Mouse (Mus musculus): ENCODE measurements around the gene Gspt1. TPM values are rescaled to one million over a fixed set of nuclear protein-coding genes. Genes with fewer than 3 reads are reported as not detected.
A peak's percentile ranks its signal among the peaks of the same experiment; 100 is the strongest.

Gene Gspt1
- polyA plus RNA-seq, 1 experiment from 2014 or later, result 44.6 TPM

DNA sequence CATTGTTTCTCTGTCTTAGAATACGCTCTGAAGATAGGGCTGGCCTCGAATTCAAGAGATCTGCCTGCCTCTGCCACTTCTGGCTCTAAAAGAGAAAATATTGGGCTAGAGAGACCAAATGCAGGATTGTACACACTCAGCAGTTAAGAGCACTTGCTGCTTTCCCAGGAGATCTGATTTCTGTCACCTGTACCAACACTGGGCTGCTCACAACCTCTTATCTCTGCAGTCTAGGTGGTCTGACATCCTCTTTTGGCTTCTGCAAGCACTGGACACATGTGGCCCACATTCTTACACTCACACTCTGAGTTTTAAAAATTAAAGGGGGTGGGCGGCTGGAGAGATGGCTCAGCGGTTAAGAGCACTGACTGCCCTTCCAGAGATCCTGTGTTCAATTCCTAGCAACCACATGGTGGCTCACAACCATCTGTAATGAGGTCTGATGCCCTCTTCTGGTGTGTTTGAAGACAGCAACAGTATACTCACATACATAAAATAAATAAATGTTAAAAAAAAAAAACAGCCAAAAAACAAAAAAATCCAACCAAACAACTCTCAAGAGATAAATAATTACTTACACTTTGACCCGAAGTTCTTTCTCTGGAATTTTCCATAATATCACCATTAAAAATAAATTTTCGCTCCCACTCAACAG is 52.3 kb downstream of the Gspt1 start:
- Histone ChIP-seq H3K4me2 (replicated peaks; ENCODE audit: low read depth) (peak overlapping the region; percentile 88), H3K4me3 (ENCODE audit: low read depth, low read length) (peak overlapping the region; percentile 68), H3K9me3 (ENCODE audit: control insufficient read depth, low read length) (no peaks in the 10 kb centered on the region), H3K27me3 (ENCODE audit: control insufficient read depth, insufficient read depth, low read length) (no peaks in the 10 kb centered on the region), H3K27ac (replicated peaks) (no peak overlapping the region), H3K36me3 (ENCODE audit: control insufficient read depth, insufficient read depth, low read length) (peaks cover 9% of the 10 kb centered on the region), H3K9ac (ENCODE audit: low read length) (no peak overlapping the region), H3K4me1 (replicated peaks; ENCODE audit: control insufficient read depth, insufficient read depth) (no peaks in the 10 kb centered on the region)
- no peak for DNase-seq (ENCODE audit: low spot score)
- no peak for TF ChIP-seq EP300 (optimal IDR thresholded peaks at IDR 0.05)
- peak; percentile 33; the same call in 1 of the 2 replicates for TF ChIP-seq CTCF (IDR thresholded peaks at IDR 0.05; ENCODE audit: low read depth)
- 73% methylated on average over 6 of the region's 6 CpGs for WGBS
- no peak for ATAC-seq (ENCODE audit: low FRiP score, low TSS enrichment)

DNA sequence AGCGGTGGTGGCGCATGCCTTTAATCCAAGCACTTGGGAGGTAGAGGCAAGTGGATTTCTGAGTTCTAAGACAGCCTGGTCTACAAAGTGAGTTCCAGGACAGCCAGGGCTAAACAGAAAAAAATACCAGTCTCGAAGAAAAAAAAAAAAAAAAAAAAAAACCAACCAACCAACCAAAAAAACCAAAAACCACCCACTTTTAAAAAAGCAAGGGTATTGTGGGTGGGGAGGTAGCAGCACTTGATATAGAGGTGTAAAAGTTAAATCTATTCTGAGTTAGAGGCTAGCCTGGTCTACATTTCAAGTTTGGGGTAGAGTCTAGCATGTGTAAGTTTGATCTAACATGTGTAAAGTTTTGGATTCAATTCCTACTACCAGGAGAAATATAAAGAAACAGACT is 53.9 kb downstream of the Gspt1 start:
- H3K27ac ChIP-seq (replicated peaks), result no peak overlapping the region
- no peaks in the 10 kb centered on the region for H3K4me1 ChIP-seq (replicated peaks; ENCODE audit: control insufficient read depth, insufficient read depth)
- H3K4me3 ChIP-seq (ENCODE audit: low read depth, low read length), result no peak overlapping the region
- no peaks in the 10 kb centered on the region for H3K9me3 ChIP-seq (ENCODE audit: control insufficient read depth, low read length)
- H3K27me3 ChIP-seq (ENCODE audit: control insufficient read depth, insufficient read depth, low read length), result no peaks in the 10 kb centered on the region
- WGBS, result 88% methylated on average over 3 of the region's 3 CpGs
- DNase-seq (ENCODE audit: low spot score), result no peak
- no peak for ATAC-seq (ENCODE audit: low FRiP score, low TSS enrichment)
- no peak overlapping the region for H3K9ac ChIP-seq (ENCODE audit: low read length)
- TF ChIP-seq CTCF (IDR thresholded peaks at IDR 0.05; ENCODE audit: low read depth) (no peak), EP300 (optimal IDR thresholded peaks at IDR 0.05) (no peak)
- peaks cover 15% of the 10 kb centered on the region for H3K36me3 ChIP-seq (ENCODE audit: control insufficient read depth, insufficient read depth, low read length)
- no peak overlapping the region for H3K4me2 ChIP-seq (replicated peaks; ENCODE audit: low read depth)

DNA sequence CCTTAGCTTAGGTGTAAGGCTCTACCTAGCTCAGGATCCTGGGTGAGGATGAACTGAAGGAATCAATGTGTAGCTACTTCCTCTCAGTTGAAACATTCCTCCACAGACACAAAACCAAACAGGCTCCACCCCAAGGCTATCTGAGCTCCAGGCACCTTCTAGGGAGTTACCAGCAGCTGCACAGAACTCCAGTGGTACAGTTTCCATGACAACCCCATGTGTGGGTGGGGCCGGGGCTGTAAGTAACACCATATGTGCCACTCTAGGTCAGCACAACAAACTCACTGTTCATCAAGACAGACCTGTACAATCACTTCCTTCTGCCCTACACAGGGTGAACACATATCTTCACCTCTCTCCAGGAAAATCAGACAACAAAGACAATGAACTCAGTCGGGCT is 55.7 kb downstream of the Gspt1 start:
- TF ChIP-seq EP300 (optimal IDR thresholded peaks at IDR 0.05) (no peak), CTCF (IDR thresholded peaks at IDR 0.05; ENCODE audit: low read depth) (no peak)
- Histone ChIP-seq H3K4me1 (replicated peaks; ENCODE audit: control insufficient read depth, insufficient read depth) (no peaks in the 10 kb centered on the region), H3K36me3 (ENCODE audit: control insufficient read depth, insufficient read depth, low read length) (peaks cover 24% of the 10 kb centered on the region), H3K27me3 (ENCODE audit: control insufficient read depth, insufficient read depth, low read length) (no peaks in the 10 kb centered on the region), H3K4me3 (ENCODE audit: low read depth, low read length) (no peak overlapping the region), H3K9ac (ENCODE audit: low read length) (no peak overlapping the region), H3K27ac (replicated peaks) (no peak overlapping the region), H3K4me2 (replicated peaks; ENCODE audit: low read depth) (no peak overlapping the region), H3K9me3 (ENCODE audit: control insufficient read depth, low read length) (no peaks in the 10 kb centered on the region)
- no peak for DNase-seq (ENCODE audit: low spot score)
- 57% methylated on average over 2 of the region's 2 CpGs for WGBS
- ATAC-seq (ENCODE audit: low FRiP score, low TSS enrichment), result no peak

DNA sequence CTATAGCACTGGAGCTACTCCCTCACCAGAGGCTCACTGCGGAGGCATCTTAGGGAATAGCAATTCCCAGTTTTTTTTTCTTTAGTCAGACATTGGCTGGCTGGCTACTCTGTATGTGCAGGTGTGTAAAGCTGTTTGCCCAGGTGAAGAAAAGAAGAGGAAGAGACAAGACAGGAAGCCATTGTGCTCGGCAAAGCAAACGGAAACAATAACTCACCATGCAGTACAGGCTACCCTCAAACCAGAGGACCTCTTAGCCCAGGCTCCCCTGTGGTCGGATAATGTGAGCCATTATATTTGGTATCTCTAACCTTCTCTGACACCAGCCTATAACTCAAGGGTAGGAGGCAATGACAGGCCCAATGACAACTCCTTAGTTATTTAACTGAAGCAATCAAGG is 57.1 kb downstream of the Gspt1 start:
- H3K4me1 ChIP-seq (replicated peaks; ENCODE audit: control insufficient read depth, insufficient read depth), result no peaks in the 10 kb centered on the region

DNA sequence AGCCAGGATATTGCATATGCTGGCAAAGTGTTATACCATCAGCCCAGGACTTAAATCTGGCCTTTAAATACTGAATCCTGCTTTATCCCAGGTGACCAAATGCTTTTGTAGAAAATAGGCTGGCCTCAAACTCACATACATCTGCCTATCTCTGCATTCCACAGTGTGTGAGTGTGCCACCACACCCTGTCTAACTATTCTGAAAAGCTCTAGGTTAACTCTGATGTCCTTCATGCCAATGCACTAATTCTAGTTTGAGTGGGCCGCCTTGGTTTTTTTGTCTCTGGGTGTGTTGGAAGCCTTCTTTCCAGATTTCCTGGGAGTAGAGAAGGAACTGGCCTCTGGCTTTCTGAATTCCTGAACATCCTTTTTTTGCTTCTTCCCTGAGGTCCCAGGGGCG is 60.9 kb downstream of the Gspt1 start:
- Histone ChIP-seq H3K9ac (ENCODE audit: low read length) (no peak overlapping the region), H3K4me1 (replicated peaks; ENCODE audit: control insufficient read depth, insufficient read depth) (no peaks in the 10 kb centered on the region), H3K9me3 (ENCODE audit: control insufficient read depth, low read length) (no peaks in the 10 kb centered on the region), H3K36me3 (ENCODE audit: control insufficient read depth, insufficient read depth, low read length) (peaks cover 30% of the 10 kb centered on the region), H3K4me2 (replicated peaks; ENCODE audit: low read depth) (no peak overlapping the region), H3K4me3 (ENCODE audit: low read depth, low read length) (no peak overlapping the region), H3K27me3 (ENCODE audit: control insufficient read depth, insufficient read depth, low read length) (no peaks in the 10 kb centered on the region), H3K27ac (replicated peaks) (no peak overlapping the region)
- TF ChIP-seq CTCF (IDR thresholded peaks at IDR 0.05; ENCODE audit: low read depth) (no peak), EP300 (optimal IDR thresholded peaks at IDR 0.05) (no peak)
- DNase-seq (ENCODE audit: low spot score) (no peak), ATAC-seq (ENCODE audit: low FRiP score, low TSS enrichment) (no peak)
- WGBS, result 86% methylated on average over 2 of the region's 2 CpGs

More for the DNA sequence above, 57.1 kb downstream of the Gspt1 start:
- no peaks in the 10 kb centered on the region for H3K9me3 ChIP-seq (ENCODE audit: control insufficient read depth, low read length)
- TF ChIP-seq EP300 (optimal IDR thresholded peaks at IDR 0.05), result no peak
- H3K4me3 ChIP-seq (ENCODE audit: low read depth, low read length), result no peak overlapping the region
- H3K9ac ChIP-seq (ENCODE audit: low read length), result no peak overlapping the region
- no peak overlapping the region for H3K4me2 ChIP-seq (replicated peaks; ENCODE audit: low read depth)
- no peaks in the 10 kb centered on the region for H3K27me3 ChIP-seq (ENCODE audit: control insufficient read depth, insufficient read depth, low read length)
- WGBS, result 86% methylated on average over 4 of the region's 4 CpGs
- DNase-seq (ENCODE audit: low spot score) (no peak), ATAC-seq (ENCODE audit: low FRiP score, low TSS enrichment) (no peak)
- H3K36me3 ChIP-seq (ENCODE audit: control insufficient read depth, insufficient read depth, low read length), result peaks cover 34% of the 10 kb centered on the region
- H3K27ac ChIP-seq (replicated peaks), result no peak overlapping the region

DNA sequence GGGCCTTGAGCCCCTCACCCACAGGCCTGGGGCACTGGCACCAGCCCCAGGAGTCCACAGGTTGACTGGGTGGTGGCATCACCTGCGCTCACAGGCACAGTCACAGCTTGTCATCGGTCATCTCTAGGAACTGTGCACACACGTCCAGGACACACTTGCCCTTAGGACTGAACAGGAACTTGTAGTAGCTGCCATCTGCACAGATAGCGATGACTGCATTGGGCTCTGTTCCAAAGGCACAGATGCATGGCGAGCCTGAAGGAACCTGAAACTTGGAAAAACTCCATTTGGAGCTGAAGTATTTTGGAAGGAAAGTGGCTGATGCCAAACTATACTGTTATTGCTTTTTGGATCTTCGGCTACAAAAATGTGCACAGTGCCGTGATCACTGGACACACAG is 64.0 kb downstream of the Gspt1 start:
- Histone ChIP-seq H3K27ac (replicated peaks) (no peak overlapping the region), H3K4me1 (replicated peaks; ENCODE audit: control insufficient read depth, insufficient read depth) (no peaks in the 10 kb centered on the region), H3K27me3 (ENCODE audit: control insufficient read depth, insufficient read depth, low read length) (no peaks in the 10 kb centered on the region), H3K9ac (ENCODE audit: low read length) (no peak overlapping the region), H3K36me3 (ENCODE audit: control insufficient read depth, insufficient read depth, low read length) (peaks cover 19% of the 10 kb centered on the region), H3K4me3 (ENCODE audit: low read depth, low read length) (no peak overlapping the region), H3K9me3 (ENCODE audit: control insufficient read depth, low read length) (no peaks in the 10 kb centered on the region), H3K4me2 (replicated peaks; ENCODE audit: low read depth) (no peak overlapping the region)
- whole genome bisulfite sequencing, result 78% methylated on average over 7 of the region's 7 CpGs
- ATAC-seq (ENCODE audit: low FRiP score, low TSS enrichment) (no peak), DNase-seq (ENCODE audit: low spot score) (no peak)
- TF ChIP-seq CTCF (IDR thresholded peaks at IDR 0.05; ENCODE audit: low read depth), result no peak
- TF ChIP-seq EP300 (optimal IDR thresholded peaks at IDR 0.05), result no peak
